Mouse (Mus musculus) megakaryocyte, embryonic 14.5 days (primary cell): Measurements from ENCODE around the gene Lemd2. TPM values are rescaled to one million over a fixed set of nuclear protein-coding genes. Genes with fewer than 3 reads are reported as not detected.

Source experiments
- H3K27me3 ChIP-seq: replicated peaks from 2 replicates; pipeline ENCODE3; 2012; ENCODE audit warnings: inconsistent platforms
- H3K36me3 ChIP-seq: replicated peaks from 2 replicates; pipeline ENCODE3; 2012; ENCODE audit warnings: low read length, inconsistent platforms, mixed read lengths
- H3K4me1 ChIP-seq: 2 replicates; pipeline ENCODE4 v1.6.1; 2012; ENCODE audit warnings: inconsistent platforms
- H3K4me3 ChIP-seq: replicated peaks from 2 replicates; pipeline ENCODE3; 2012; ENCODE audit warnings: moderate library complexity, mild to moderate bottlenecking, inconsistent platforms
- H3K9me3 ChIP-seq: 2 replicates; pipeline ENCODE4 v1.6.1; 2012; ENCODE audit warnings: inconsistent platforms
- FLI1 ChIP-seq: IDR thresholded peaks from 2 replicates; pipeline ENCODE4 v1.6.1; 2012; ENCODE audit warnings: low read length, inconsistent platforms, mixed read lengths
- GATA1 ChIP-seq: IDR thresholded peaks from 3 replicates; pipeline ENCODE4 v1.6.1; 2012; ENCODE audit warnings: mixed read lengths, low read length, inconsistent platforms, borderline replicate concordance
- polyA plus RNA-seq: library from polyadenylated mRNA; stranded (reverse); fragments of >175 nt; gene quantifications from 2 replicates; pipeline ENCODE4 v1.2.3, GENCODE M21; 2012; ENCODE audit warnings: low replicate concordance; ENCODE audit not compliant: insufficient read depth

Lemd2 gene
- polyA plus RNA-seq, 1 experiment = 69.3 TPM

- peaks cover 99% of the 10 kb centered on the region for H3K36me3 ChIP-seq
- peaks cover 52% of the 10 kb centered on the region for H3K4me1 ChIP-seq
- TF ChIP-seq GATA1 (no peak), FLI1 (no peak)
- H3K27me3 ChIP-seq = no peaks in the 10 kb centered on the region
- H3K4me3 ChIP-seq = no peak overlapping the region
- H3K9me3 ChIP-seq = no peaks in the 10 kb centered on the region
Observed at GRCm38 (mm10) chr17:27196206-27196605, 8.1 kb downstream of the Lemd2 start.

- Histone ChIP-seq H3K27me3 (no peaks in the 10 kb centered on the region), H3K36me3 (peaks cover 99% of the 10 kb centered on the region), H3K4me1 (peaks cover 48% of the 10 kb centered on the region), H3K4me3 (no peak overlapping the region), H3K9me3 (no peaks in the 10 kb centered on the region)
- TF ChIP-seq GATA1 = no peak
- no peak for TF ChIP-seq FLI1
Observed at GRCm38 (mm10) chr17:27194258-27195185, 9.7 kb downstream of the Lemd2 start.

- Histone ChIP-seq H3K4me3 (no peak overlapping the region), H3K9me3 (no peaks in the 10 kb centered on the region), H3K4me1 (peaks cover 35% of the 10 kb centered on the region), H3K36me3 (peaks cover 79% of the 10 kb centered on the region), H3K27me3 (peaks cover 13% of the 10 kb centered on the region)
- TF ChIP-seq GATA1 (no peak), FLI1 (no peak)
Observed at GRCm38 (mm10) chr17:27191804-27192203, 12.5 kb downstream of the Lemd2 start.

- TF ChIP-seq FLI1 = no peak
- no peak for TF ChIP-seq GATA1
- H3K4me3 ChIP-seq = no peak overlapping the region
- H3K36me3 ChIP-seq = peaks cover 73% of the 10 kb centered on the region
- no peaks in the 10 kb centered on the region for H3K9me3 ChIP-seq
- H3K4me1 ChIP-seq = peaks cover 30% of the 10 kb centered on the region
- H3K27me3 ChIP-seq = peaks cover 19% of the 10 kb centered on the region
Observed at GRCm38 (mm10) chr17:27191189-27191588, 13.1 kb downstream of the Lemd2 start.

- no peaks in the 10 kb centered on the region for H3K9me3 ChIP-seq
- TF ChIP-seq FLI1 = no peak
- no peak for TF ChIP-seq GATA1
- no peak overlapping the region for H3K4me3 ChIP-seq
- H3K36me3 ChIP-seq = peaks cover 58% of the 10 kb centered on the region
- peaks cover 26% of the 10 kb centered on the region for H3K27me3 ChIP-seq
- peaks cover 20% of the 10 kb centered on the region; the same call in 1 of the 2 replicates for H3K4me1 ChIP-seq
Observed at GRCm38 (mm10) chr17:27189640-27190216, 14.5 kb downstream of the Lemd2 start.

- H3K4me3 ChIP-seq = no peak overlapping the region
- peaks cover 4% of the 10 kb centered on the region for H3K9me3 ChIP-seq
- H3K4me1 ChIP-seq = peaks cover 20% of the 10 kb centered on the region; the same call in 1 of the 2 replicates
- peaks cover 31% of the 10 kb centered on the region for H3K27me3 ChIP-seq
- H3K36me3 ChIP-seq = peaks cover 50% of the 10 kb centered on the region
- TF ChIP-seq GATA1 (no peak), FLI1 (no peak)
Observed at GRCm38 (mm10) chr17:27188883-27189282, 15.4 kb downstream of the Lemd2 start.

GRCm38 (mm10) chr17:27187059-27187458, 17.2 kb downstream of the Lemd2 start:
- Histone ChIP-seq H3K27me3 (peaks cover 34% of the 10 kb centered on the region), H3K9me3 (peaks cover 4% of the 10 kb centered on the region), H3K4me3 (no peak overlapping the region), H3K4me1 (peaks cover 20% of the 10 kb centered on the region; the same call in 1 of the 2 replicates), H3K36me3 (peaks cover 32% of the 10 kb centered on the region)
- TF ChIP-seq GATA1 (no peak), FLI1 (no peak)

- peaks cover 25% of the 10 kb centered on the region for H3K4me1 ChIP-seq
Observed at GRCm38 (mm10) chr17:27186068-27186467, 18.2 kb downstream of the Lemd2 start.

GRCm38 (mm10) chr17:27183667-27184292, 20.5 kb downstream of the Lemd2 start:
- no peak for TF ChIP-seq GATA1
- TF ChIP-seq FLI1 = no peak
- H3K4me1 ChIP-seq = peaks cover 20% of the 10 kb centered on the region
- peaks cover 52% of the 10 kb centered on the region for H3K27me3 ChIP-seq
- H3K36me3 ChIP-seq = no peaks in the 10 kb centered on the region
- peaks cover 9% of the 10 kb centered on the region for H3K9me3 ChIP-seq
- H3K4me3 ChIP-seq = no peak overlapping the region

More at GRCm38 (mm10) chr17:27186068-27186467, 18.2 kb downstream of the Lemd2 start:
- no peak overlapping the region for H3K4me3 ChIP-seq
- peaks cover 22% of the 10 kb centered on the region for H3K36me3 ChIP-seq
- peaks cover 41% of the 10 kb centered on the region for H3K27me3 ChIP-seq
- no peak for TF ChIP-seq GATA1
- TF ChIP-seq FLI1 = no peak
- peaks cover 4% of the 10 kb centered on the region for H3K9me3 ChIP-seq
